Mouse (Mus musculus) cortical plate, adult 2 months (tissue): ENCODE data around the gene Gck.

ENCODE experiments used
- CTCF ChIP-seq: fragments of 200-500 bp; IDR thresholded peaks from 2 replicates; pipeline ENCODE4 v1.5.1; 2011; ENCODE audit warnings: mild to moderate bottlenecking, control low read depth, low read length; ENCODE audit not compliant: insufficient read depth; ENCODE audit errors: extremely low read depth
- POLR2A ChIP-seq: fragments of 200-500 bp; IDR thresholded peaks from 2 replicates; pipeline ENCODE4 v1.6.1; 2011; ENCODE audit warnings: mild to moderate bottlenecking, low read length, control low read depth; ENCODE audit not compliant: insufficient read depth; ENCODE audit errors: extremely low read depth

DNA sequence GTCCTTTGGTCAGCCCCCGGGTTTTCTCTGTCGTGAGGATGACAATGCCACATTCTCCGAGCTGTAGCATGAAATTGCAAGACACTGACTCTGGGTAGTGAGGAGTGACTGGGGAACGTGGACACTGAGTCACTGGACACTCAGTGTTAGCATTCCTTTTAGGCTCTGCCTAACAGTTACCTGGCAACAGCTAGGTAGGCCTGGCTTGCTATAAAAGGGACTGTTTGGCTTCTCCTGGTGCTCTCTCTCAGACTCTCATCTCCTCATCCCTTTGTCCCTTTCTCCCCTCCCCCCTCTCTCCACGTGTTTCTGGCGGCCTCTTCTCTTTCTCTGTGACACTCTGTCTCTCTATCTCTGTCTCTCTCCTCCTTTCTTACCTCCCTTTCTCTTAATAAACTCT is 47.5 kb downstream of the Gck start:
- TF ChIP-seq CTCF (no peak), POLR2A (no peak)
